Mouse (Mus musculus) lung, adult 2 months (tissue): ENCODE measurements around the gene Crat.

ENCODE experiments used
- CTCF ChIP-seq: fragments of 200-500 bp; IDR thresholded peaks from 2 replicates; pipeline ENCODE4 v1.5.1; 2011; ENCODE audit warnings: mild to moderate bottlenecking, low read length, control low read depth; ENCODE audit not compliant: insufficient read depth
- POLR2A ChIP-seq: fragments of 200-500 bp; IDR thresholded peaks from 2 replicates; pipeline ENCODE4 v1.6.1; 2011; ENCODE audit warnings: low read depth, mild to moderate bottlenecking, control low read depth, low read length, borderline replicate concordance; ENCODE audit errors: extremely low read depth

GRCm38 (mm10) chr2:30385591-30385990 is 30.0 kb downstream of the Crat start:
- TF ChIP-seq CTCF (no peak), POLR2A (no peak)
